Mouse (Mus musculus) limb, embryonic 14.5 days (tissue): ENCODE measurements around the gene Tshb. TPM values are rescaled to one million over a fixed set of nuclear protein-coding genes. Genes with fewer than 3 reads are reported as not detected.
A peak's percentile ranks its signal among the peaks of the same experiment; 100 is the strongest.

ENCODE experiments used
- ATAC-seq: fragments of 200-750 bp; cut with Nextera tagmentation; 2 replicates; pipeline ENCODE4 v1.8.0; 2017; ENCODE audit warnings: low read depth, moderate number of reproducible peaks, moderate TSS enrichment; ENCODE audit not compliant: low FRiP score
- DNase-seq: peaks from one replicate; pipeline ENCODE4 v3.0.0-alpha.2; 2015; ENCODE audit warnings: low spot score
- H3K27ac ChIP-seq: fragments of 300-500 bp; sonication (generic); replicated peaks from 2 replicates; pipeline ENCODE4 v1.5.1; 2014; ENCODE audit warnings: low read depth, mild to moderate bottlenecking, low read length, moderate library complexity, mixed read lengths
- H3K27me3 ChIP-seq: fragments of 300-500 bp; sonication (generic); 2 replicates; pipeline ENCODE4 v1.6.1; 2014; ENCODE audit warnings: low read length, mixed read lengths; ENCODE audit not compliant: control insufficient read depth, insufficient read depth
- H3K36me3 ChIP-seq: fragments of 300-500 bp; sonication (generic); 2 replicates; pipeline ENCODE4 v1.6.1; 2014; ENCODE audit warnings: mild to moderate bottlenecking, low read length, moderate library complexity, mixed read lengths; ENCODE audit not compliant: control insufficient read depth, insufficient read depth
- H3K4me1 ChIP-seq: fragments of 300-500 bp; sonication (generic); 2 replicates; pipeline ENCODE4 v1.6.1; 2014; ENCODE audit warnings: antibody characterized with exemption, low read length, mixed read lengths; ENCODE audit not compliant: control insufficient read depth, insufficient read depth
- H3K4me2 ChIP-seq: fragments of 300-500 bp; sonication (generic); replicated peaks from 2 replicates; pipeline ENCODE4 v1.6.1; 2014; ENCODE audit warnings: low read depth, mild to moderate bottlenecking, low read length, moderate library complexity; ENCODE audit not compliant: severe bottlenecking
- H3K4me3 ChIP-seq: fragments of 300-500 bp; sonication (generic); replicated peaks from 2 replicates; pipeline ENCODE4 v1.5.1; 2014; ENCODE audit warnings: low read length
- H3K9ac ChIP-seq: fragments of 300-500 bp; sonication (generic); 2 replicates; pipeline ENCODE4 v1.6.1; 2014; ENCODE audit warnings: mild to moderate bottlenecking, low read depth, low read length, moderate library complexity; ENCODE audit not compliant: severe bottlenecking
- H3K9me3 ChIP-seq: fragments of 300-500 bp; sonication (generic); 2 replicates; pipeline ENCODE4 v1.6.1; 2016; ENCODE audit warnings: low read length; ENCODE audit not compliant: control insufficient read depth
- POLR2A ChIP-seq: fragments of 200-500 bp; IDR thresholded peaks from 2 replicates; pipeline ENCODE4 v1.8.0; 2012; ENCODE audit warnings: inconsistent platforms, mild to moderate bottlenecking, moderate library complexity, borderline replicate concordance; ENCODE audit not compliant: insufficient read depth, insufficient read length; ENCODE audit errors: extremely low read depth
- WGBS: fragments of 180-500 bp; shearing (Covaris S2); extraction: QIAGEN DNeasy Blood & Tissue Kit; methylation state at CpG from one replicate; pipeline ENCODE4 v1.1.7; 2014; 5-methylcytosine and 5-hydroxymethylcytosine counted together
- polyA plus RNA-seq, 2 experiments: library from polyadenylated mRNA; depleted of rRNA in 1 of 2; stranded (reverse) in 1 of 2; unstranded in 1 of 2; fragments of >200 nt; fragmentation: Nextera tagmentation in 1 of 2; extraction: Ambion mirVana in 1 of 2; gene quantifications; 2 replicates each; pipeline versions ENCODE4 v1.2.1 to v1.2.3; 2012 to 2014

Tshb gene
- polyA plus RNA-seq, 2 experiments: not detected

- Histone ChIP-seq H3K9ac (no peak overlapping the region), H3K4me1 (0 out of 2 replicates have a peak, but pooled peaks cover 2% of the 10 kb centered on the region), H3K36me3 (no peaks in the 10 kb centered on the region), H3K4me2 (no peak overlapping the region), H3K4me3 (no peak overlapping the region), H3K27ac (no peak overlapping the region), H3K27me3 (no peaks in the 10 kb centered on the region), H3K9me3 (no peaks in the 10 kb centered on the region)
- no peak for TF ChIP-seq POLR2A
- no peak for DNase-seq
- no peak for ATAC-seq
- 69% methylated on average over 6 of the region's 6 CpGs for WGBS
Measured at GRCm38 (mm10) chr3:102737106-102737505, 45.4 kb downstream of the Tshb start.

- ATAC-seq: no peak
- 69% methylated on average over 6 of the region's 6 CpGs for WGBS
- no peak for TF ChIP-seq POLR2A
Measured at GRCm38 (mm10) chr3:102736436-102736835, 46.1 kb downstream of the Tshb start.

GRCm38 (mm10) chr3:102735638-102736037 is 46.9 kb downstream of the Tshb start:
- Histone ChIP-seq H3K4me2 (peak overlapping the region; percentile 88), H3K4me3 (peak overlapping the region; percentile 68), H3K4me1 (0 out of 2 replicates have a peak, but pooled peaks cover 2% of the 10 kb centered on the region), H3K9me3 (no peaks in the 10 kb centered on the region), H3K27ac (no peak overlapping the region), H3K36me3 (no peaks in the 10 kb centered on the region), H3K9ac (peak overlapping the region; percentile 65; the same call in 1 of the 2 replicates), H3K27me3 (no peaks in the 10 kb centered on the region)
- no peak for TF ChIP-seq POLR2A
- 61% methylated on average over 6 of the region's 6 CpGs for WGBS
- ATAC-seq: no peak
- no peak for DNase-seq

More at GRCm38 (mm10) chr3:102736436-102736835, 46.1 kb downstream of the Tshb start:
- Histone ChIP-seq H3K36me3 (no peaks in the 10 kb centered on the region), H3K4me2 (no peak overlapping the region), H3K4me1 (0 out of 2 replicates have a peak, but pooled peaks cover 2% of the 10 kb centered on the region), H3K27me3 (no peaks in the 10 kb centered on the region), H3K9me3 (no peaks in the 10 kb centered on the region), H3K9ac (no peak overlapping the region), H3K27ac (no peak overlapping the region), H3K4me3 (no peak overlapping the region)
- DNase-seq: no peak

- H3K27me3 ChIP-seq: no peaks in the 10 kb centered on the region
- ATAC-seq: peak; percentile 60
- DNase-seq: no peak
- H3K4me1 ChIP-seq: 0 out of 2 replicates have a peak, but pooled peaks cover 2% of the 10 kb centered on the region
- under 1% methylated on average over 27 of the region's 33 CpGs for WGBS
- H3K9me3 ChIP-seq: no peaks in the 10 kb centered on the region
- TF ChIP-seq POLR2A: no peak
- H3K4me2 ChIP-seq: peak overlapping the region; percentile 88
- H3K4me3 ChIP-seq: peak overlapping the region; percentile 68
- H3K36me3 ChIP-seq: no peaks in the 10 kb centered on the region
- no peak overlapping the region for H3K27ac ChIP-seq
- H3K9ac ChIP-seq: peak overlapping the region; percentile 65
Measured at GRCm38 (mm10) chr3:102735031-102735558, 47.4 kb downstream of the Tshb start.

GRCm38 (mm10) chr3:102734313-102735030 is 48.0 kb downstream of the Tshb start, which contains the start of gene Tspan2:
TSS of gene Tspan2 (plus strand) at chr3:102734529.
- H3K4me2 ChIP-seq: peak within 1 kb of the TSS; percentile 88
- ATAC-seq (peak; percentile 81), DNase-seq (no peak)
- H3K4me3 ChIP-seq: peak within 1 kb of the TSS; percentile 68
- H3K36me3 ChIP-seq: no peaks in the 10 kb centered on the region
- peak within 1 kb of the TSS; percentile 48; the same call in 1 of the 2 replicates for H3K27ac ChIP-seq
- H3K9ac ChIP-seq: peak within 1 kb of the TSS; percentile 65
- no peaks in the 10 kb centered on the region for H3K9me3 ChIP-seq
- no peaks in the 10 kb centered on the region for H3K27me3 ChIP-seq
- WGBS: 1% methylated on average over 31 of the region's 54 CpGs
- H3K4me1 ChIP-seq: 0 out of 2 replicates have a peak, but pooled peaks cover 2% of the 10 kb centered on the region
- no peak for TF ChIP-seq POLR2A
